Mouse (Mus musculus) layer of hippocampus, adult 9-10 months (tissue): ENCODE measurements at regions not wholly inside any gene's neighbourhood (a gene's known extent, or its start where the extent isn't known, plus 50 kb on each side); places are given as distances from the start of the nearest gene placed in this dataset.

Experiments used
- DNase-seq: peaks from one replicate; pipeline ENCODE4 v3.0.0; 2022; ENCODE audit warnings: low spot score

- no peak for DNase-seq
Observed at GRCm38 (mm10) chr12:32273474-32273873, 65.0 kb upstream of the Pik3cg start.

- DNase-seq, result no peak
Observed at GRCm38 (mm10) chr12:32279861-32280260, 71.4 kb upstream of the Pik3cg start.

GRCm38 (mm10) chr12:32280309-32280708, 71.8 kb upstream of the Pik3cg start:
- DNase-seq, result no peak

- no peak for DNase-seq
Observed at GRCm38 (mm10) chr12:32282371-32283163, 74.1 kb upstream of the Pik3cg start.

- no peak for DNase-seq
Observed at GRCm38 (mm10) chr12:32285039-32285438, 76.6 kb upstream of the Pik3cg start.

GRCm38 (mm10) chr12:32286652-32287051, 78.2 kb upstream of the Pik3cg start:
- DNase-seq, result no peak

- no peak for DNase-seq
Observed at GRCm38 (mm10) chr12:32291145-32291544, 82.7 kb upstream of the Pik3cg start.

GRCm38 (mm10) chr12:32291962-32292748, 83.7 kb upstream of the Pik3cg start:
- peak; percentile 67 for DNase-seq

- no peak for DNase-seq
Observed at GRCm38 (mm10) chr12:32292749-32293128, 84.3 kb upstream of the Pik3cg start.

GRCm38 (mm10) chr12:32297431-32297830, 81.1 kb upstream of the Ccdc71l start:
- no peak for DNase-seq

- DNase-seq, result no peak
Observed at GRCm38 (mm10) chr12:32299714-32300113, 78.8 kb upstream of the Ccdc71l start.

GRCm38 (mm10) chr12:32305736-32306135, 72.8 kb upstream of the Ccdc71l start:
- DNase-seq, result no peak

GRCm38 (mm10) chr12:32306326-32306725, 72.2 kb upstream of the Ccdc71l start:
- DNase-seq, result no peak

- DNase-seq, result no peak
Observed at GRCm38 (mm10) chr12:32307280-32308006, 71.1 kb upstream of the Ccdc71l start.

GRCm38 (mm10) chr12:32315099-32315783, 63.3 kb upstream of the Ccdc71l start:
- no peak for DNase-seq
